Mouse (Mus musculus) ES-E14 (cell line): ENCODE measurements around the gene Dld.

Source experiments
- CHD2 ChIP-seq: IDR thresholded peaks from 2 replicates; pipeline ENCODE4 v1.6.1; 2014; ENCODE audit warnings: mild to moderate bottlenecking, low read depth, low read length, inconsistent platforms
- HCFC1 ChIP-seq: IDR thresholded peaks from 2 replicates; pipeline ENCODE4 v1.6.1; 2012; ENCODE audit warnings: low read length, inconsistent platforms, borderline replicate concordance; ENCODE audit not compliant: insufficient read depth
- MAFK ChIP-seq: IDR thresholded peaks from 2 replicates; pipeline ENCODE4 v1.6.1; 2014; ENCODE audit warnings: mild to moderate bottlenecking, low read depth, low read length, inconsistent platforms; ENCODE audit not compliant: insufficient read depth
- ZC3H11A ChIP-seq: IDR thresholded peaks from 2 replicates; pipeline ENCODE4 v1.6.1; 2012; ENCODE audit warnings: low read depth, mild to moderate bottlenecking, inconsistent platforms, low read length, borderline replicate concordance
- ZNF384 ChIP-seq: IDR thresholded peaks from 2 replicates; pipeline ENCODE4 v1.6.1; 2012; ENCODE audit warnings: low read depth, low read length, inconsistent platforms

DNA sequence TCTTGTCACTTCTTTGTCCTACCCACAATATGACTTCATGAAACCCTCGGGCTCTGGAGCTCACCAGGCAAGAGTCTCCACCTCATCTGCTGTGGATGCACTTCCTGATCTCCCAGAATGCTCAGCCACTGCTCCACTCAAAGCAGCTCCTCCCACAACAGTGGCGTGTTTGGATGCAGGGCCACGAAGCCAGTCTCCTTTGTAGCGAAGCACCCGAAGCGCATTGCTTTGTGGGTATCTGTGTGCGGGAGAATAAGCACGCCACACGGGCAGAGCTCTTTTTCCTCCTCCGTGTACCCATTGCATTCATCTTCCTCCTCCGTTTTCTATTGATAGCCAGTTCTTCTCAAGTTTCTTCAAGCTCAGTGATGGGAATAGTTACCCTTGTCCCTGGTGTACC lies 26.0 kb upstream of the Dld start:
- TF ChIP-seq ZNF384 (no peak), CHD2 (no peak), MAFK (no peak), ZC3H11A (no peak), HCFC1 (no peak)
